Mouse (Mus musculus) cortical plate, adult 2 months (tissue): ENCODE measurements at regions not wholly inside any gene's neighbourhood (a gene's known extent, or its start where the extent isn't known, plus 50 kb on each side); places are given as distances from the start of the nearest gene placed in this dataset.

Experiments
- H3K27ac ChIP-seq: fragments of 200-500 bp; 2 replicates; pipeline ENCODE4 v1.5.1; 2012; ENCODE audit warnings: low read length, control low read depth, inconsistent platforms; ENCODE audit not compliant: insufficient read depth
- H3K4me1 ChIP-seq: fragments of 200-500 bp; 2 replicates; pipeline ENCODE4 v1.6.1; 2011; ENCODE audit warnings: low read length; ENCODE audit not compliant: control insufficient read depth, insufficient read depth
- H3K4me3 ChIP-seq: fragments of 200-500 bp; 2 replicates; pipeline ENCODE4 v1.5.1; 2011; ENCODE audit warnings: mild to moderate bottlenecking, low read length, control low read depth; ENCODE audit not compliant: insufficient read depth
- CTCF ChIP-seq: fragments of 200-500 bp; IDR thresholded peaks from 2 replicates; pipeline ENCODE4 v1.5.1; 2011; ENCODE audit warnings: mild to moderate bottlenecking, control low read depth, low read length; ENCODE audit not compliant: insufficient read depth; ENCODE audit errors: extremely low read depth
- POLR2A ChIP-seq: fragments of 200-500 bp; IDR thresholded peaks from 2 replicates; pipeline ENCODE4 v1.6.1; 2011; ENCODE audit warnings: mild to moderate bottlenecking, low read length, control low read depth; ENCODE audit not compliant: insufficient read depth; ENCODE audit errors: extremely low read depth

DNA sequence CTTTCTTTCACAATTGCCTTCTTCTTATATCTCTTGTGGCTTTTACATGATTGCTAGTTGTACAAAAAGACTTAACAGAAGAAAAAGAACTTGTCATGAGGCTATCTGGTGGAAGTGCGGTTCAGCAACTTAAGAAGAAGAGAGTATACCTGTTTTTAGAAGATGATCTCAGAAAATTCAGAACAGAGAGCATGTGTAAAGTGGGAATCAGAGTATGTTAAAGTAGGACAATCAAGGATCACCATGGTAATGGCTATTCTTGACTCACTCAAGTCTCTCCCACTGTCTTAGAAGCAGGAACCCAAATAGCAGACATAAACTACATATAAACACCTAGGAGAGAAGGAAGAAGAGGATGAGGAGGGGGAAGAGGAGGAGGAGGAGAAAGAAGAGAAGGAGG is 857.9 kb upstream of the Nr2f1 start:
- no peak overlapping the region for H3K4me3 ChIP-seq
- H3K27ac ChIP-seq: peak overlapping the region; percentile 46; the same call in 1 of the 2 replicates
- TF ChIP-seq POLR2A (no peak), CTCF (no peak)
- no peaks in the 10 kb centered on the region for H3K4me1 ChIP-seq

DNA sequence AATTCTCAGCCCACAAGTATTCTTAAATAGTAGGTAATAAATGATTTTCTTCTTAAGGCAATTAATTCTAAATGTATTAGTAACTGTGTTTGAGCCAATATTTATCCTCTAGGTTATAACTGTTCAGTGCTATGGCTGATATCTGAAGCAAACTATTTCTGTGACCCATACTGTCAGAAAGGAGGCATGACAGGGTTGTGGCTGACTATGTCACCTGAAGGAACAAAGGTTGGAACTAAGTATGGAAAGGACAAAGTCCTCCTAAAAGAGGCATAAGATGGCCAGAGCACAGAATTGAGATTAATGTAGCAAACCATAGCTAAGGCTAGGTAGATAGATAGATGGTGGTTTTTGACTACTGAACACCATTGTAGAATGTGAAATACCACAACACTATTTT is 854.9 kb upstream of the Nr2f1 start:
- no peaks in the 10 kb centered on the region for H3K4me1 ChIP-seq
- TF ChIP-seq POLR2A (no peak), CTCF (no peak)

DNA sequence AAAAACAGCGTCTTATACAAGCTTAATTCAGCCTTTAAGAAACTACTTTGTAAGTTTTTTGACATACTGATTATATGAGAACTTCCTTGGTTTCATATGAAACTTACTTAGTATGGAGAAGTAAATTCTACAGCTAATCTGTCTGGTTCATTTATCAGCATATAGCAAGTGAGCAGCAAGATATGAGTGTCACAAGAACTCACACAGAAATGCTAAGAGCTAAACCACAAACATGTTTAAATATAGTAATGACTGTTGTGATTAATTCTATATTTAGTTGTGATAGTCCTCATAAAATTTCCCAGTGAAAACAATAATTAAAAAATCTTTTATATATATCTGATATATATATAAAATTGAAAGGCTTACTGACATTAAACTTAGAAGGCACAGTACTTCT is 853.9 kb upstream of the Nr2f1 start:
- Histone ChIP-seq H3K4me3 (no peak overlapping the region), H3K4me1 (no peaks in the 10 kb centered on the region), H3K27ac (no peak overlapping the region)
- no peak for TF ChIP-seq CTCF
- no peak for TF ChIP-seq POLR2A

More for the DNA sequence above, 854.9 kb upstream of the Nr2f1 start:
- Histone ChIP-seq H3K27ac (no peak overlapping the region), H3K4me3 (no peak overlapping the region)

DNA sequence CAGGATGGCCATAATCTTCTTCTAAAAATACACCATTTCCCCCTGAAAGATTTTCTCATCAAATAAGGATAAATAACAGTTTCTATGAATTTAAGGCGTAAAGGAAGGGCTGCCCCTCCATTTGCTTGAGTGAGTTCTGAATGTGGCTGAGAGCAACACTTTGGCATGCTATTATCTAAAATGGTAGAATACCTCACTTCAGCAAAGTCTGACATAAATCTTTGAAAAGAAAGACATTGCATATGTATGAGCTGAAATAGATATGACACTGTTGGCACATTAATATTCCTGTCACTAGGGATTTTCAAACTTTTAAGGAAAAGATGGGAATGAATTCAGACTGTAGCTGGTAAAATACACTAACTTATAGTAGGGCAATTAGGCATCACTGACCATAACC is 847.7 kb upstream of the Nr2f1 start:
- Histone ChIP-seq H3K27ac (no peak overlapping the region), H3K4me1 (no peaks in the 10 kb centered on the region), H3K4me3 (no peak overlapping the region)
- TF ChIP-seq POLR2A: no peak
- no peak for TF ChIP-seq CTCF

DNA sequence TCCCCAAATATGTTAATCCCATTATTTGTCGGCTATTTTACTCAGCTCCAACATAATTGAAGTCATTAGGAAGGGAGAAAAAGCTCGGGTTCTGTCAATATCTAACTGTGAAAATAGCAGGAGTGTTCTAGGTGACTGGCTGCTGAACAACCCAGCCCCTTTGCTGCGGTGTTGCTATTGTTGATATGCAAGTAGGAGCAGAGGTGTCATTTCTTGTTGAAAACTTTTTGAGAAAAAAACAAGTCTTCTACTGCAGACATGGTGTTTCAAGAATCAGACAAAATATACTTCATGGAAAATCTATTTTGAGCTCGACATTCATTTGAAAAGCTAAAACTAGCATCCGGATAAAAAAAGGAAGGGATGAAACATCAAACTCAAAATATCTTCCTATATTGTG is 845.1 kb upstream of the Nr2f1 start:
- H3K4me1 ChIP-seq: no peaks in the 10 kb centered on the region
- TF ChIP-seq POLR2A (no peak), CTCF (no peak)

DNA sequence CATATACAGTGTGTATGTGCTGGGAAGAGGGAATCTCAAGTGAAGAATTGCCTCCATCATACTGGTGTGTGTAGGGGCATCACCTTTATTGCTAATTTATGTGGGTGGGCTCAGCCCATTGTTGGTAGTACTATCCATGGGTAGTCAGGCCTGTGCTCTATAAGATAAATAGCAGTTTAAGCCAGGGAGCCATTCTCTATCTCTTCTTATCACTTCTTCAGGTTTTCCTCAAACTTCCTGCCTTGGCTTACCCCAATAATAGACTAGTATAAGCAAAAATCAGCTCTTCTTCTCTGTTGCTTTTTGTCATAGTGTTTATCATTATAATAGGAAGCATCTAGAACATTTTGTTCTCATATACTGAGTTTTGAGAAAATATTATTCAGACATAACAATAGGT is 838.3 kb upstream of the Nr2f1 start:
- no peak for TF ChIP-seq CTCF
- no peak for TF ChIP-seq POLR2A
- no peak overlapping the region for H3K27ac ChIP-seq
- H3K4me1 ChIP-seq: no peaks in the 10 kb centered on the region
- no peak overlapping the region for H3K4me3 ChIP-seq

More for the DNA sequence above, 845.1 kb upstream of the Nr2f1 start:
- Histone ChIP-seq H3K4me3 (no peak overlapping the region), H3K27ac (no peak overlapping the region)

DNA sequence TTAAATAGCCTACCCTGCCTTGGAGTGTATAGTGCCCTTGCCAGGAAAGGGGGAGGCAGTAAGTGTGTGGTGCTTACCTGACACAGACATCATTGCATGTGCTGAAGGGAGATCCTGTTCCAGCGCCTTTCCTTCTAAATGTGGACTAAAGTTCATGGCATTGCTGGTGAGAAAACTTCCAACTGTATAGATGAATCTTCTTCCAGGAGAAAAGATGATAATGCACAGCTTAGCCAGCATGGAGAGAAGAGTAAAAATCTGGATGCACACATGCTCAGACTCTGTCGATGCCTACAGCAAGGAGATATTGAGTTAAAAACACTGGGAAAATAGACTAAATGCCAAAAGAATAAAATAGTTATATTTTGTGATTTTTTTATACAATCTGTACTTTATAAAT is 835.7 kb upstream of the Nr2f1 start:
- no peak overlapping the region for H3K4me3 ChIP-seq
- H3K27ac ChIP-seq: no peak overlapping the region
- no peak for TF ChIP-seq POLR2A
- no peak for TF ChIP-seq CTCF

DNA sequence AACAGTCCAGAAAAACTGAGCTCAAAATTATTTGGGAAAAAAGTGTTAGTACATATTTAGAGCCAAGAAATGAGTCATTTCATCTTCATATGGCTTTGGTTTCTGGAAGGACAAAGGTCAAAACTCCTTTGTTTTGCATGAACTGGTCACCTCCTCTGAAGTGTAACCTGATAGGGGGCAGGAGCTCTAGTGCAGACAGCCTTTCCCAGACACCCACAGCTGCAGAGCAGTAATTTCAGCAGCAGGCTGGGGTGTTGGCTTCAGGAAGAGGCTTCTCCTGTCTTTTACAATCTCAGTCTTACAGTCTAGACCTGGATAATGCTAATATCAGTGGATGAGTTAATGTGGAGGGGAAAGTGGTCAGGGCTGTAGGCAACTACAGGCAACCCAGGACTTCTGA is 830.4 kb upstream of the Nr2f1 start:
- no peak for TF ChIP-seq POLR2A
- TF ChIP-seq CTCF: no peak
- no peak overlapping the region for H3K4me3 ChIP-seq
- H3K4me1 ChIP-seq: no peaks in the 10 kb centered on the region; the same call in 1 of the 2 replicates
- H3K27ac ChIP-seq: no peak overlapping the region

More for the DNA sequence above, 835.7 kb upstream of the Nr2f1 start:
- H3K4me1 ChIP-seq: no peaks in the 10 kb centered on the region

DNA sequence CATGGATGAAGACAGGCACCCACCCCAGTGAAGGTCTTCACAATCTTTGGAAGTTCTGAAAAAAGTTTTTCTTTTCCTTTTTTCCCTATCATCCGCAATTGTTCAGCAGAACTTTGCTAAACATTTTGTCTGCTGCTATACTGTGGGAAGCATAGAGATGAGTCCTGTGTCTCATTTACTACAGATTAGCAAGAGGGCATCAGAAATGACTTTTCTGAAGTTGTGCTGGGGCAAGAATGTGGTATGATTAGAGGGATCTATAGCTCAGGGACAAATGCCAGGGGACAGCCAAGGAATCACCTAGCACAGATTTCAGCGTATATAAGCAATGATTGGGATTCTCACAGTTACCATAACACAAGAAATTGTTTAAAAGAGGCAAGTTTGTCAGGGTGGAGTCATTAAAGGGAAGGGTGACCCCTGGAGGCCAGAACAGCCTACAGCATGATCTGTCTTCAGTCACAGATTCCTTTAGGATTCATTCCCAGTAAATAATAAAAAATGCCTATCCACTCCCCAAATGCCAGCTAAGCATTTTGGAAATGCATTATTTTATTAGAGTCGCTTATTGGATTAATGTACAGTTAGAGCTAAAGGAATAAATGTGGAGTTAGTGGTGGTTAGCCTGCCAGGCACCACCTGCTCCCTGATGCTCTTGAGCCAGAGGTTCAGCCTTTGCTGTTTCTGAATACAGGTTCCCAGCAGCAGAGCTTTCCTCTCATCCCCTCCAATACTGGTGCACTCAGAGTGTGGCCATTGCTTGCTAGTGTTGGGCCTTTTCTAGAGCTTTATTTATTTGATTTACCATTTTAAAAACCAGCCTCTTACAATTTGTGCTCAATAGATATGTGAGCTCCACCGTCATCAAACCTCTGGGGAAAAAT is 828.6 kb upstream of the Nr2f1 start:
- no peaks in the 10 kb centered on the region; the same call in 1 of the 2 replicates for H3K4me1 ChIP-seq
- H3K27ac ChIP-seq: no peak overlapping the region
- TF ChIP-seq POLR2A (no peak), CTCF (peak; percentile 49)
- H3K4me3 ChIP-seq: no peak overlapping the region

DNA sequence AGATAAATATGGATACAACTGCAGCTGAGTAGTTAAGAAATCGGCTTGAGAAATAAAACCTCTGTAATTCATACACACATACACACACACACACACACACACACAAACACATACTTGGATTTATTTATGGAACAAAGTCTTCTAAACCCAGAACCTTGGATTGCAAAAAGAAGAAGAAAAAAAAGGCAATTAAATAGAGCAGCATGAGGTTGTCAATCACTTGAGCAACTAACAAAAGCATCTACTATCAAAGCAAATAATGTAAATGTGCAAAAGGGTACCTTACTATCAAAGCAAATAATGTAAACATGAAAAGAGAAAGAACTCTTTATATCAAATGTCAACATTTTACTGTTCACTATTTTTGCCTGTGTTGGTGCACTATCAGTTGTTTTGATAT is 826.1 kb upstream of the Nr2f1 start:
- no peak overlapping the region for H3K4me3 ChIP-seq
- H3K4me1 ChIP-seq: no peaks in the 10 kb centered on the region; the same call in 1 of the 2 replicates
- H3K27ac ChIP-seq: no peak overlapping the region
- TF ChIP-seq CTCF: no peak
- no peak for TF ChIP-seq POLR2A

DNA sequence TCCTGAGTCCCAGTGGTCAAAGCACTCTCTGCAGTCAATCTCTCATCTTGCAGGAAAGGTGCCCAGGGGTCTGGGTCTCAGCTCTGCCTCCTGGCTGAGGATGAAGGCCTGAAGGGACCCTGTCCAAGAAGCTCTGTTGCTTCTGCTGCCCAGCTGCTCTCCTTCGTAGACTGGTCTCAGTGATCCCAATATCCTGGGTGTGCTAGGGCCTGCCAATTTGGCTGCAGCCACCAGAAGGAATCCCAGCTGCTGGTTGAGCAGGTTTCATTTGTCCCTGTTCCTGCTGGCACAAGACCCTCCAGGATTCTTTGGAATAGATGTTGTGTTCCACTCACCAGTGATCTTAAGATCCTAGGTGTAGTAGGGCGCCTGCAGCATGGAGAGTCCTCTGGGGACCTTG is 818.5 kb upstream of the Nr2f1 start:
- TF ChIP-seq CTCF (no peak), POLR2A (no peak)
- Histone ChIP-seq H3K27ac (no peak overlapping the region), H3K4me3 (no peak overlapping the region), H3K4me1 (no peaks in the 10 kb centered on the region)

DNA sequence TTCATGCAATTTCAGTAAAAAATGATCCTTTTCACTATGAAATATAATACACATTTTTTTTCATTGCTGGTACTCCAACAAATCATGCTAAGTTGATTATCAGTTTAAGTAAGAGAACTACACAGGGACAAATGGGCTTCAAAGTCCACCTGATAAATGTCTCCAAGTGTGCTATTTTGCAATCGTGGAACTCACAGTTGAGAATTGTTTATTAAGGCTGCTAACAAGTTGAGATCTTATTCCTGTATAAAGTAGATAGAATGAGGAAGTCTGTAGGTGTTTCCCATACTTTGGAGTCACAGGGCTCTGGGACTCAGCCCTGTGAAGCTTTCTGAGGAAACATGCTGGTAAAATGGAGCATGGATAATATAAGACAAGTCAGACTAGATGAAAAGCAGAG is 803.8 kb upstream of the Nr2f1 start:
- TF ChIP-seq POLR2A (no peak), CTCF (no peak)
- H3K27ac ChIP-seq: no peak overlapping the region
- no peaks in the 10 kb centered on the region for H3K4me1 ChIP-seq
- no peak overlapping the region for H3K4me3 ChIP-seq
